Mouse (Mus musculus) embryo, embryonic 9.5 days (tissue): ENCODE results near the gene A130010J15Rik.

Experiments
- DNase-seq: peaks from one replicate; pipeline ENCODE4 v3.0.0-alpha.2; 2017; ENCODE audit errors: extremely low spot score

The A130010J15Rik gene

DNA sequence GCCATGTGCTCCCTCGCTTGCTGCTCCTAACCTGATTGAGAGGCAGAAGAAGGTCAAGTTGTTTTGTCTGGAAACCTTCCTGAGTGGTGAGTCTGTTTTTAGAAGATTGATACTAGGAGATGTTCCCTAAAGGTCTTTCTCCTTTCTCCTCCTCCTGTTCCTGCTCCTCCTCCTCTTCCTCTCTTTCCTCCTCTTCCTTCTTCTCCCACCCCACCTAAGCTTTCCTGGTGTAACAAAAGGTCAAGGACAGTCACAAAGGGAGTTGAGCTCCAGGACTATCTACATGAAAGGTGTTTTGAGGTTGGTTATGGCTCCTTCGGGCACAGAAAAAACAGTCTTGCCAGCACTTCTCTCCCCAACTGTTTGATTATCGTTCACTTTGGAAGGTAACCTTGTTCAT, at the start of gene A130010J15Rik:
Gene A130010J15Rik (plus strand): TSS at position 301 of the 400 bp plus-strand sequence.
- no peak for DNase-seq

DNA sequence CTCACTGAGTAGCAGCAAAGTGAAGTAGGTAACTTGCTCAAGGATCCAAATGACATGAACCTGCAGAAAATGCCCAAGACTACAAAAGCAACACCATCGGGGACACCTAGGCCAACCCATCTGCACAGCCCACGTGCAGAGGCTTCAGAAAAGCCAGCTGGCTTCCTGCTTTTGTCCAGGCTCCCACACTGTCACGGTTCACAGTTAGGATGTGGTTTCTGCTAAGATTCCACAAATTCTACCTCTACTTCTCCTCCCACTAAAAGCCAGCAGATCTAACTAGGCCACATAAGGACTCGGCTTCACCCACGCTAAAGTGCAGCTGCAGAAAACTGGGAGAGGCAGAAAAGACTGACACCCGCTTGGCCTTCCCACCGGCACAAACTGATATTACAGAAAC, 45.1 kb upstream of the A130010J15Rik start:
- no peak for DNase-seq

- no peak for DNase-seq
Measured at GRCm38 (mm10) chr1:193123290-193123689, 44.6 kb upstream of the A130010J15Rik start.

DNA sequence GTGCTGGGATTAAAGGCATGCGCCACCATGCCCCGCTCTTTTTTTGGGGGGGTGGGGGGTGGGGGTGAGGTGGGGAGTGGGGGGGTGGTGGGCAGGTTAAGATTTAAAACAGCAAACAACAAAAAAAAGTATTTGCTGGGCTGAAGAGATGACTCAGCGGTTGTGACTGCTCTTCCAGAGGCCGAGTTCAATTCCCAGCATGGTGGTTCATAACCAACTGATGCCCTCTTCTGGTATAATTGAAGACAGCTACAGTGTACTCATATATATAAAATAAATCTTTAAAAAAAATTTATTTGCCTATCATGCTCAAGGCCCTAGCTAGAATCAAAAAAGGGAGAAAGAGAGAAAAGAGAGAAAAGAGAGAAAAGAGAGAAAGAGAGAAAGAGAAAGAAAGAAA, 42.0 kb upstream of the A130010J15Rik start:
- no peak for DNase-seq

DNA sequence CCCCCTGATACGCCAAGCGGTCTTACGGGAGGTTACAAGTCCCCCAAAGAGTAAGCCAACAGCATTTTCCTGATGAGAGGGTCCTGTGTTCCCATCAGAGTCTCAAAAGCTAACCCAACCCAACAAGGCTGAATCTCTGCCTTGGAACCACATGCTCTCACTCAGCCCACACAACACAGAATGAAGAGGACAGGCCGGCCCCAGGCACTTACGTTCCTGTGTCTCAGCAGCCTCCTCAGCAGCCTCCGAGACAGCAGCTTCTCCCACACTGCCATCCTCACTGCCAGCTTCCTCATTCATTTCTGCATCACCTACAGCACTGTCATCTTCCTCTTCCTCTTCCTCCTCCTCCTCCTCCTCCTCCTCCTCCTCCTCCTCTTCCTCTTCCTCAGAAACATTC, 39.8 kb upstream of the A130010J15Rik start:
- no peak for DNase-seq

DNA sequence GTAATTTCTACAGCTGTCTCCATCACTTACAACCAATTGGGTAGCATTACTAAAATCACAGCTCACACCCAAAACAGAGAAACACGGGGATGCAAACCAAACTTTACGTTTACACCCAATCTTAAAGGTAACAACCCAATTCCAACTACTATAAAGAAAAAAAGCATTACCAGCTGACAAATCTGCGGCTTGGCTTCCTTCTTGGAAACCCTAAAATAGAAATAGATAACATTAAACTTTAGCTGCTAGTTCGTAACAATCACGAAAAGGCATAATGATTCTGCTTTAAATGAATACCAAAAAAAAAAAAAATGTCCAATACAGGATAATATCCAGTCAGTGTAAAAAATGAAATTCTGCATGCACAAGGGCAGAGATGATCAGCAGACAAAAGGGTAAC, 38.5 kb upstream of the A130010J15Rik start:
- DNase-seq = no peak

GRCm38 (mm10) chr1:193129786-193130455, 37.9 kb upstream of the A130010J15Rik start, which contains the start of gene Diexf:
Gene Diexf (minus strand): TSS chr1:193130272.
- DNase-seq = peak; percentile 95

DNA sequence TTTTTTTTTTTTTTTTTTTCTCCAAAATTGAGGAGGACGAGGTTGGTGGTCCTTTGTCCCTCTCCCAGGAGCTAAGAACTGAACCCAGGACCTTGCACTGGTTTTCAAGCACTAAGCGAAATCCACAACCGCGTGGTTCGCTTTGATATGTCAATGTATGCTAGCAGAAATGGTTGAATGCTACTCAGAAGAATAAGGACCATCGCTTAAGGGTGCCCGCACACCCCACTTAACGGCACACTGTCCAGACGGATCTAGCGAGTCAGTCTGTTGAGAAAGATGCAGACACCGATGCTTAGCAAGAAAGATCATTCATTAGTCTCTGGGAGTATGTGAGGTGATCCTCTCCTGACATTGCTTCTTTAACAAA, 37.4 kb upstream of the A130010J15Rik start:
- no peak for DNase-seq

- no peak for DNase-seq
Measured at GRCm38 (mm10) chr1:193130839-193131238, 37.0 kb upstream of the A130010J15Rik start.

DNA sequence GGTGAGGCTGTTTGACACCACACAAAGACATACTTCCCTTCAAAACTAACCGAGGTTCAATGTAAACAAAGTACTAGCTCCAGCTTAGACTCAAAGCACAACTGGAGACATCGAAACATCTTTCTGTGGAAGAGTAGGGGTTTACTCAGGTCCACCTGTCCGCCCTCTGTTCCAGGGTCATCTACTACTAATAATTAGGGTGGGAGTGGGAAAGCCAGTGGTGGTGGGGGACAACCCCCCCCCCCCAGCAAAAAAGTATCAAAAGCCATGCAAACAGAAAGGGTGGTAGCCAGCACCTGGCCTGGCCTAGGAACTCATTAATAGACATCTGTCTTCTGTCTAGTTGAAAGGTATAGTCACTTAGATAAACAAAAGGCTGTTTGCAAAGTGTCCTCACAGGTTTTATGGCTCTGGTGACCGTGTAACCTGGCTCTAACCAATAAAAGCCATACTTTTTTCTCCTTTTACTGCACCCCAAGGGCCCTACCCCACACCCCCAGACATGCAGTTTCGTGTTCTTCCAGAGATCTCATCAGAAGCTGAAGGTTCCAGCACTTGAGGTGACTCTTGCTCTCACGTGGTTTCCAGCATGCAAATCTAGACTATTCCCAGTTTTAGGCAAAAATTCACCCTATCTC, 36.4 kb upstream of the A130010J15Rik start:
- DNase-seq = peak; percentile 9

DNA sequence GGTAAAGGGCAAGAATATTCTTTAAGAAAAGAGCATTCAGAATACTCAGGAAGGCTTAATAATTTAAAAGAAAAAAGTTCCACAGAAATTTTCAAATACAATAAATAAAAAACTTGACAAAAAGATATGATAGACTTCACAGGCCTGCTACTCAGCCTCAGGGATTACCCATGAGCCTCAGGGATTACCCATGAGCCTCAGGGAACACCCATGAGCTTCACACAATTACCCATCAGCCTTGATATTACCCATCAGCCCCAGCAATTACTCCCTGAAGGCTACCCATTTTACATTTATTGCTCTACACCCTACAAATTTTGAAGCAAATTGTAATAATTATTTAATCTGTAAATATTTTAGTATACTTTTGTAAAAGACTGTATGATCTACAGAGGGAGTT, 35.5 kb upstream of the A130010J15Rik start:
- DNase-seq = no peak

- no peak for DNase-seq
Measured at GRCm38 (mm10) chr1:193133726-193134125, 34.1 kb upstream of the A130010J15Rik start.

DNA sequence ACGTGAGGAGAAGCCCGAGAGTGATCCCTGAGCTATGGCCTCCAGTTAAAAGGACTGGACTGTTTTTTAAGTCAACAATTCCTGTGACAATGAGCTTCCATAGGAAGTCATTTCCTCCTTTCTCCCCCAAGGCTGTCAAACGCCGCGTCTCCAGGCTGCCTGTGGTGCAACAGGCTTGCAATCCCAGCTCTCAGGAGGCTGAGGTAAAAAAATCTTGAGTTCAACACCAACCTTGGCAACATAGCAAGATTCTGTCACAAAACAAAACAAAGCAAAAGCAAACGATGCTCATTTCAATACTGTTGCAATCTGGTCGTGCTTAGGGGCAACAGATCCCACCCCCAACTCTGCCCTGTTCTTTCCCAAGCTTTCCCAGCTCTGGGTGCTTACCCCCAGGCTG, 29.8 kb upstream of the A130010J15Rik start:
- DNase-seq = no peak

GRCm38 (mm10) chr1:193138669-193139068, 29.2 kb upstream of the A130010J15Rik start:
- no peak for DNase-seq

DNA sequence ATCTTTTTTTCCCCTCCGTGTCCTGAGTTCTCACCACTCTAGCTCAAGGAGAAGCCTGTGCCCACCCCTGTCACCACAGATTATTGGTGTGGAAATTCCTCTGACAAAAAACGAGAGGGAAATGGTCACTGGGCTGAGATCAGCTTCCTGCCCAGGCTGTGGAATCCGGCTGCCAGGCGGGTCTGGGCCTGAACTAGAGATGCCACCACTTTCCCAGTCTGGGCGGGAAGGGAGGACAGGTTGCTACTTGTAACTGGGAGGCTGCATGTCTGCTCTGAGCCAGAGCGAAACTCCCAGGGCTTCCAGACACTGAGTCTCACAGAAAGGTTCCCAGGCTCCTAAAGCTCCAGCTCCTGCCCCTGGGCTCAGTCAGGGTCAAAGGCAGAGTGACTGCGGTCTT, 26.7 kb upstream of the A130010J15Rik start:
- DNase-seq = peak; percentile 14

DNA sequence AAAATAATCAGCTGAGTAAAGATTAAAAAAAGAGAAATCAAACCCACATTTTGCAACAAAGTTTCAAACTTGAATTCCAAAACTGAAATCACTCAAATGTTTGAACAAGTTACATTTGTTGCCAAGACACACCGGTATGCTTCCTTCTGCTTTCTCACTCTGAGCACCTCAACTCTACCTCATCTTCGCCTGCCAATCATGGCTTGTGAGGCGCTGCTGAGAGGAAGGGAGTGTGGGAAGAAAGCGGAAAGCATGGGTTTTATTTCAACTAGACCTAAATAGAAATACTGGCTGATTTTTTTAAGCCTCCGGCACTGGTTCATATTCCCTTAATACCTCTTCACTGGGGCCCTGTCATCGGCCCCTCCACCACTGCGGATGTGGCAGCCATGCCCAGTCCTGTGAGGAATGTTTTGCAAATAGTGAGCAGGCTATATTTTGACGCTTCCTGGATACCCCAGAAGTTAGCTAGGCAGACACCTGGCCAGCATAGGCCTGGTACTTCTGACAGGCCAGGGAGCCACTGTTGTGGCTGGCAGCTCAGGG, 25.3 kb upstream of the A130010J15Rik start:
- no peak for DNase-seq

DNA sequence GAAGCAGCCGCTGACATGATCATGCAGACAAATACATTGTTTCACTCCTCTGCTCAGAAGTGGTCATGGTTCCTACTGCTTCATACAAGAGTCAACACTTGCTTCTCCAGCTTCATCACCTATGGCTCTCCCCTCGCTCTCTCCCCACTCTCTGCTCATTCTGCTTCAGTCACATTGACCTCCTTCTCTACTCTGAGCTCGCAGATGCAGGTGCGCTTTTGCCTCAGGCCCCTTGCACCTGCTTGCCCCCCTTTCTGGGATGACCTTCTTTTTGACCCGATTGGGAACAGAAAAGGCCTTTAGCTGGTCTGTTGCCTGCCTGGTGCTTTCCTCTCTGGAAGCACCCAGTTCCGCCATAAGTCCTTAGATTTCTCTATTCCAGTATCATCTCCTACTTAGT, 23.3 kb upstream of the A130010J15Rik start:
- no peak for DNase-seq

- DNase-seq = no peak
Measured at GRCm38 (mm10) chr1:193145101-193145500, 22.7 kb upstream of the A130010J15Rik start.

GRCm38 (mm10) chr1:193146416-193146815, 21.4 kb upstream of the A130010J15Rik start:
- no peak for DNase-seq

DNA sequence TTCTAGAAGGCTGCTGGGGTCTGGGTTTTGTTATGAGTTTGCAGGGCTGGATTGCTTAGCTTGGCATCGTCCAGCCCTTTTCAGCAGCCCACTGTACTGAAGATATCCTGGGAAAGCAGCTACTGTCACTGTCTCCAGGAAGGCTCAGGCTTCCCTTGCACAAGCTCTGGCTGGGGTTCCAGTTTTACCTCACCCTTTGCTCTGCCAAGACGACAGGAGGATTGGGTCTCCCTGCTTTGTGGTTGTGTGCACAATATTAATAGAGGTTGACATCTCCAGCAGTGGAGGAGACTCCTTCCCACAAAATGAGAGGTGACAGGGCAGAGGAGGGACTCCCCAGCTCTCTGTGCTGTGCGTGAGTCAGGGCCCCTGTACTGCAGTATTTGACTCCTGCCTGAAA, 18.6 kb upstream of the A130010J15Rik start:
- no peak for DNase-seq

GRCm38 (mm10) chr1:193151134-193151533, 16.7 kb upstream of the A130010J15Rik start:
- DNase-seq = no peak

DNA sequence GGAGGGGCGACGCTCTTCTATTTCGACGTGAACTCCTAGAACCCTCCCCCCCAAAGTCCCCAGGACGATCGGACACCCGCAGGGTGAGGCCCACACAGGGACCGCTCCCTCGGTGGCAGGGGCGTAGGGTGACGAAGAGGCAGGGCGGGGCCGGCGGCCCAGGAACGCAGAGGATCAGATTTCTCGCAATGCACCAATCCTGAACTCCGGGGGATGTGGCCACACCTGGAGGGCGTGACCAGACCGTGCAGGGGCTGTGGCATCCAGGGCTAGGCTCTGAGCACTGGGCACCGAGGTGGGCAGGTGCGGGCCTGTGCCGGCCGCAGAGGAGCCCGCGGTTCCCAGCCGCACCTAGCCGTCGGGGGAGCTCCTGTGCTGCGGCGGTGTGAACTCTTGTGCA, 15.0 kb upstream of the A130010J15Rik start, which contains the start of gene Irf6:
Gene Irf6 (plus strand): TSS at position 240 of the 400 bp plus-strand sequence.
- DNase-seq = peak; percentile 58

DNA sequence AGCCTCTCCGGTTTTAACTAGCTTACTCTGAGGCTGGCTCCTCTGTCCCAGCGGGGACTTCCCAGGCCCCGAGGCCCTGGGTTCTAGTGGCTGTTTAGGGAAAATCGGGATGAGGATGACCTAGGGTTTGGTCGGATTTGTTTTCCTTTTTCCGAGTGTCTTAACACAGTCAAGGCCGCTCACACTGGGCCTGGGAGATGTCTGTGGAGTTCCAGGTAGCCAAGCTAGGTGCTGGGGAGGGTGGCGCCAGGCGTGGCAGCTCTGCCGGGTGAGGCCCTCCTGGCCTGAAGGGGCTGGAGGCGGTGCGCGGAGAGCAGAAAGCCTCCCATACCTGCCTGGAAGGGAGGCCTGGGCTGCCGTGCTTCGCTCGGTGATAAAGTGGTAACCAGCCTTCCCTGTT, 14.3 kb upstream of the A130010J15Rik start:
- no peak for DNase-seq
